Mouse (Mus musculus) kidney, postnatal 36 days (tissue): ENCODE results near the gene AB124611.
"Not testable (repeated sequence)": the region's sequence is repeated elsewhere in the genome, so short reads cannot be mapped to it uniquely, and the experiment has no call there.

Source experiments
- DNase-seq, 2 experiments: peaks; one replicate each; pipeline ENCODE4 v3.0.0; 2021 to 2022; ENCODE audit warnings: mixed read lengths in 2 of 2

The AB124611 gene

DNA sequence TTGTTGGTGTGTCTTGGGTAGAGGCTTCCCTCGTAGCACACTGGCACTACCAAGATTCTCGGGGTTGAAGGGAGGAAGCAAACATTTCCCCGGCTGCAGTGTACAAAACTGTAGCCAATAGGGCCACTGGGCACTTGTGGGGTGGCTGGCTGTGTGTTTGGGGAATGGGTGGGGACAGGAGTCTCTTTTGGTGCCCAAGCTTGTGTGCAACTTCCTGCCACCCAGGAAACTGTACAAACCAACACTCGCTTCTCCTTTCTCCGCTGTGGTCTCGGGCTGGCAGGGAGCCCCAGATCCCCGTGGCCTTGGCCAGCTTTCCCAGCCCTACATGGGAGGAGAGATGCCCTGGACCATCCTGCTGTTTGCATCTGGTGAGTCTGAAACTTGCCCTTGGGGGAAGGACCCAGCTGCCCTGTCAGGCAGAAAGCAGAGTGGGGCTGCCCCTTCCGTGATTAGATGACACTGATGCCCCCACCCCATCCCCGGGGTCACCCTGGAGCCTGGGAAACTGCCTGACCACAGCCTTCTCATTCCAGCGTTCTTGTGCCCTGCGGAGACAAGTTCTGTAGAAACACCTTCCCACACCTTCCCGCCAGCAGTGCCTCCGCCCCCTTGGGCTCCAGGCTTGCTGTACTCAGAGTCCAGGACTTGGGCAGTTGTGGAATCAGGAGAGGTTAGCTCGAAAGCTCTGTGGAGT lies at the start of gene AB124611:
TSS of gene AB124611 (plus strand) at position 240 of the 697 bp plus-strand sequence.
- peak; percentile 16 to 23 for DNase-seq

DNA sequence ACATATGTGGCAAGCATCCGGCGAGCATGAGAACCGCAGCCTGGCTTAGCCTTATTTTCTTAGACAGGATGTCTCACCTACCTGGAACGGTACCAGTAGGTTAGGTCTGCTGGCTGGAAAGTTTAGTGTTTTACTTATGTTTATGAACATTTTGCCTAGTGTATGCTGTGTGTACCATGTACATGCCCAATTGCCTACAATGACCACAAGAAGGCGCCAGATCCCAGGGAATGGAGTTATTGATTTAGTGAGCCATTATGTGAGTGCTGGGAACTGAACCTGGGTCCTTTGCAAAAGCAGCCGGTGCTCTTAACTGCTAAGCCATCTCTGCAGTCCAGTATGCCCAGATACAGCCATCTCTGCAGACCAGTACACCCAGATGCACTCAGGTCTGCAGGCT lies 48.3 kb upstream of the AB124611 start:
- no peak for DNase-seq

DNA sequence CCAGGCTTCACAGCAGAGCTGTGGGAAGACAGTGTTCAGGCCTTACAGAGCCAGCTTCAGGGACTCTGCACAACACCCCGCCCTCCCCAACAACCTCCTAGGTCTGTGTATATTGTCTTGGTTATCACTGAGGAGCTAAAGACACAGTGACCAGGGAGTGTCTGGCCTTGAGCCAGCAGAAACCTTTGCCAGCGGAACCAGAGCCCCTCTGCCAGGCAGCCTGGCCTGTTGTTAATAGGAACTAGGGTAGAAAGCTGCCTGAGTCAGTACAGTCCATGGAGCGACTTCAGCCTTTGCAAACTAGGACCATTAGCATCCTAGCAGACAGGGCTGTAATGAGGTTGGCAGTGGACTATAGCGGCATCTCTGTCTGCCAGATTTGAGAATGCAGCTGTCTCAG lies 41.9 kb upstream of the AB124611 start:
- DNase-seq: no peak

DNA sequence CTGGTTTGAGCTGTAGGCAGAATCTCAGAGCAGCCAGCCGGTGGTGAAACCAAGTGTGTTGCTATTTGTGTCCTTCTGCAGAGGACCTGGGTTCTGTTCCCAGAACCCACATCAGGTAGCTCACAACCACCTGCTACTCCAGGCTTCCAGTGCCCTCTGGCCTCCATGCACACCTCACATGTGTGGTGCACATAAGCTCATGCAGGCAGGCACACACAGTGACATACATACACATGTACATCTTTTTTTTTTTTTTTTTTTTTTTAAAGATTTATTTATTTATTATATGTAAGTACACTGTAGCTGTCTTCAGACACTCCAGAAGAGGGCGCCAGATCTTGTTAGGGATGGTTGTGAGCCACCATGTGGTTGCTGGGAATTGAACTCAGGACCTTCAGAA lies 37.7 kb upstream of the AB124611 start:
- not testable (repeated sequence) for DNase-seq

DNA sequence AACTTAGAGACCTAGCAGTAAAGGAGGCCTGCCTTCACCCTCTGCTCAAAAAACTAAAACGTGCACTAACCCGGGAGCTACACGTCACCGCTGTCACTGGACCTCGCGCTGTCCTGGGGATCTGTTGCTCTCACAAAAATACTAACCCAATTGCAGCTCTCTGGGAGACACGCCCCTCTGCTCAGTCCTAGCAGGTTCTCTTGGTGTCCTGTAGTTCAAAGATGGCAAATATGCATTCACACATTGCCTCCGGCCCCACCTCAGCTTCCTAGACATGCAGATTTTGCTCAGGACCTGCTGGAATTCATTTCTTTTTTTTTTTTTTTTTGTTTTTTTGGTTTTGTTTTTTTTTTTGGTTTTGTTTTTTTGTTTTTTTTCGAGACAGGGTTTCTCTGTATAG lies 35.3 kb upstream of the AB124611 start:
- no peak for DNase-seq

DNA sequence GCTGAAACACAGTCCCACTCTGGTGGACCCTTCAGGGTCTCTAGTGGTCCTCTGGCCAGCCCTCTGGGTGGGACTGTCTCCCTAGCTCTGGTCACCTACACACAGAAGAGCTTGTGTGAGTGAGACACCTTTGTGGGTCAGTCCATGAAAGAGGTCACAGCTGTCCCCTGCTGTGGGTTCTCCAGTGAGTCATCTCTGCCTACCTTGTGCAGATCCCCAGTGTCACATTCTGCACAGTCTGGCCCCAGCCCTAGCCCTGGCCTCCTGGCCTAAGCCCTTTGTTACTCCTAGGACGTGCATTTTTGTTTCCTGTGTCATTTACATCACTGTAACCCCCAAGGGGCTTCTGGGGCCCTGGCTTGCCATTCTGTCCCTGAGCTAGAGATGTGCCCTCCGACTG lies 32.1 kb upstream of the AB124611 start:
- DNase-seq: no peak

DNA sequence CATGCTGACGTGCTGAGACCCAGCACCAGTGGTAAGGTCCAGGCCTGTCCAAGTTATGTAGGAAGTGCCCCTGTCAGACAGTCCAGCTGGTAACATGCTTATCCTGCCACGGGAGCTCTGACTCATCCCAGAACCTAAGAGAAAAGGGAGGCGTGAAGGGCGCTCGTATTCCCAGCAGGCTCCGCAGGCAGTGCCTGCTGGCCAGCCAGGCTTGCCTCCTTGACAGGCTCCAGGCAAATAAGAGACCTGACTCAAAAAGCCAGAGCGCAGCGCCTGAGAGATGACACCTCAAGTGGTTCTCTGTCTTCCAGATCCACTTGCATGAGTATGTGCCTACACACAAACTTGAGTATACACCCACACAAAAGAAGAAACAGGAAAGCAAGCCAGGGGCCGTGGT lies 31.2 kb upstream of the AB124611 start:
- no peak for DNase-seq

DNA sequence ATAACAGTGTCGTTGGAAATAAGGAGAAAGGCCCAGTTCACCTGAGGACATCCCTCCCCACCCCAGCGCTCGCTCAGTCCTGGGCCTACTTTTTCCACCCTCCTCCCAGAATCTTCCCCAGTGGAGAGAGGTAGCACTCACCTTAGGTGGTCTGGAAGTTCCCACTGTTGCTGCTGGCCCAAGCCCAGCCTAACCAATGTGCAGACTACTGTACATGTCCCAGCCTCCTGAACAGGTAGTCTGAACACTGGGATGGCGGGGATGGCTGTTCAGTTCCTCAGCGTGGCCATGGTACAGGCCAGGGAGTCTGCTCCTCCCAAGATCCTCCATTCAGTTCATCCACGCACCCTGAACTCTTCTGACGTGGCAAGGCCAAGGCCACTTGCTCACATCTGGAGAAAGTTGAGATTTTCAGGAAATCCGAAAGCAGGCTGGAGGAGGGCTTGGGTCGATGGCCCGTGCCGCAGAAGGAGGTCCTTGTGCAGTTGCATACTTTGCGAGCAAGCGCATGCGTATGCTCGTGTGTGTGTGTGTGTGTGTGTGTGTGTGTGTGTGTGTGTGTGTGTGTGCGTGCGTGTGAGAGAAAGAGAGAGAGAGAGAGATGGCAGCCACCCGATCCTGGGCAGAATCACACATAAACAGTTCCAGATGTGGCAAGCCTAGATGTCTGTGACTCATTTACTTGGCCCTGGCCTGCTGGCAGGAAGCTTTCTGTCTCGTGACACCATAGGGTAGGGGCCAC lies 29.5 kb upstream of the AB124611 start:
- DNase-seq: peak in 1 of 2 experiments; percentile 44

DNA sequence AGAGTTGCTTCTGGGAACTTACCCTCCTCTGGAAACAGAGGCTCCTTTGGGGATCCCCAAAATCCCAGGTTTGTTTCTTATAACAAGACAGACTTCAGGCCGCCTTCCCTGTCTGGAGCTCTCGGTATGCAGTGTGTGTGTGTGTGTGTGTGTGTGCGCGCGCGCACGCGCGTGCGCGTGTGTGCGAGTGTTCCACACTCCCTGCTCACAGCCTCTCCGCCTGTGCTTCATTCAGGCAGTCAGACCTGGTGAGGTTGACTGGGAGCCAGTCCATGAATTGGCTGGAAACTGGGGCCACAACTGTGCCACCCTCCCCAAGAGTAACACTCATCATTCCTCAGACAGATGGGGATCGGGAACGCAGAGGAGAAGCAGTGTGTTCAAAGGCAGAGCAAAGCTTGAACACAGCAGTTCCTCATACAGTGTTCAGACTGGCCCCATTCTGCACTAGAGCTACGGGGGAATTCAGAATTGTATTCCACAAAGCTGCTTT lies 28.9 kb upstream of the AB124611 start:
- no peak for DNase-seq

DNA sequence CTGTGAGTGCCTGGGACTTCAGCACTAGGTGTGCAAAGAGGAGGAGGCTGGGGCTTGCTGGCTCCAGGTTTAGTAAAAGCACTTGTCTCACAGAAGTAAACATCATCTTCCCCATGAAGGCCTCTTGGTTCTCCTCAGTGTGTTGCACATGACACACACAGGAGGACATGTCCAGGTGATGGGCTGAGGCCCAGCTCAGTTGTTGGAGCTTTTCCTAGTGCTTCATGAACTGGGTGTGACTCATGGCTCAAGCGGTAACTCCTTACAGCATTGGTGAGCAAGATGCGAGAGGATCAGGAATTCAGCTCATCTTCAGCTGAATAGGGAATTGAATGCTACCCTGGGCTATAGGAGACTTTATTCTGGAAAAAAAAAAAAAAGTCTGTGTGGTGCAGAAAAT lies 28.3 kb upstream of the AB124611 start:
- no peak for DNase-seq

DNA sequence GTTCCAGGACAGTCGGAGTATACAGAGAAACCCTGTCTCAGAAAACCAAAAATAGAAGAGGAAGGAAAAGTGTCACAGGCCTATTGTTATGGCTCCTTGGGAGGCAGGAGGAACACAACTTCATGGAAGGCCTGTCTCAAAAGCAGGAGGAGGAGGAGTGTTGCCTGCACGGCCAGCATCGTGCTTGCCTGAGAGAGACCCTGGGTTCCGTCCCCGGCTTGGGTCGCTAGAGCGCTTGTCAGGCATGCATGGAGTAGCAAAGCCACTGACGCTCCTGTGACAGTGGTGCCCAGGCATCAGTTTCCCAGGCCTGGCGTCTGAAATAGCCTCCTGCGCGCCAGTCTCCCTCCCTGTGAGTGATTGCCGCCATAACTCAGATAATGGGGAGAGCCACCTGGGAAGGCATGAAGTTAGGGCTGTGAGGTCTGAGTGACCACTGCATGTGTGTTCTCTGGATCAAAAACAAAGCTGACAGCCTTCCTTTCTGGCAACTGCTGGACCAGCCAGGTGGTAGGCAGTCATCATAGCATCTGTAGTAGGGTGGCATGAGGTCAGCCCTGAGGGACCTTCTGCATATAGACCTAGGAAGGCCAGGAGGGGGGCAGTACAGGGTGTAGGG lies 27.6 kb upstream of the AB124611 start:
- no peak for DNase-seq

DNA sequence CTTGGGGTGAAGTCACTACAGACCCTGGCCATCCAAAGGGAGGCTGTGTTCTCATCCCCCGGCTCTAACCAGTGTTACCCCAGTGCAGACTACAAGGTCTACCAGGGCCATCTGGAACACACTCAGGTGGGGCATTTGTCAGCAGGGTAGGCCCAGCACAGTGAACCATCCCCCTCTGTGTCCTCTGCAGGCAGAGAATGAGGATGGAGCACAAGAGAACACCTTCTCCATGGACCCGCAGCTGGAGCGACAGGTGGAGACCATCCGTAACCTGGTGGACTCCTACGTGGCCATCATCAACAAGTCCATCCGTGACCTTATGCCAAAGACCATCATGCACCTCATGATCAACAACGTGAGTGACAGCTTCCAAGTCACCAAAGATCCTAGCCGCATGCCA lies 22.6 kb upstream of the AB124611 start:
- DNase-seq: no peak

DNA sequence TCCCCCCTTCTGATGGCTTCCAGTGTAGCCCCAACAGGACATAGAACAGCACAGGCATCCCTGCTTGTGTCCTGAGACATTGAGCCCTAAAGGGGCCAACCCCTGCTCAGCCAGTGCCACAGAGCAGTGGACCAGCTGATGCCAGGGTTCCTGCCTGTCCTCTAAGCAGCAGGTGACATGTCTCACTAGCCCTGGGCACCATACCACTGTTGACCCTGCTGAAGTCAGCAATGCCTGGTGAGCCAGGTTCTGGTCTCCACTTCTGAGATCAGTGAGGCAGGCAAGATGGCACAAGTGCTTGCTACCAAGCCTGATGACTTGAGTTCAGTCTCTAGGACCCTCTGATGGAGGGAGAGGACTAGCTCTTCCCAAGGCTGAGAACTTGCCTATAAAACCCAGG lies 20.2 kb upstream of the AB124611 start:
- DNase-seq: no peak

DNA sequence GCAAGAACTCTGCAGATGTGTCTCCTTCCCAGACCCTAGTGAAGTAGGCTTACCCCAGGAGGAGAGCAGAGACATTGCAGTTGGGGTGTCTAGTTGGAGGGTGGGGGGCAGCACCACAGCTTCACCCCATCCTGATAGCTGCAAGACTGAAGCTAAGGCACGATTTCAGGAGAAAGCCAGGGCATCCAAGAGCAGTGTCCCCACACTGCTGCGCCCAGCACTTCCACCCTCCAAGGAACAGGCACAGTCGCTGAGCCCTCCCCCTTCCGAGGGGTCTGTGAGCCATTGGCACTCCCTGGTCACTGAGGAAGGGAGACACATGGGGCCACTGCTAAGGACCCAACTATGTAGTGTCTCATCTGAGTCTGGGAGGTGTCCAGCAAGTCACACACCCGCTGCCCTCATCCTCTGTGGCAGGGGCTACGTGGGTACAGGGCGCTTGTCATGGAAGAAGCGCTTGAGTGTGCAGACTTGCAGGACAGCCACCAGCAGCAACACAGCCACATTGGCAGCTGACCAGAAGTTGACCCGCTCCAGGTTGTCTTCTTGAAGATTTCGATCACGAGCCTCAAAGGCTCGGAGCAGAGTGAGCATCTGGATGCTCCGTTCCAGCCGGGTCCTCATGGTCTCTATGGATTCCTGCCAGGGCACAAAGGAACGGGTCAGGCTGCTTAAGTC lies 18.1 kb upstream of the AB124611 start:
- DNase-seq: peak in 1 of 2 experiments; percentile 25

DNA sequence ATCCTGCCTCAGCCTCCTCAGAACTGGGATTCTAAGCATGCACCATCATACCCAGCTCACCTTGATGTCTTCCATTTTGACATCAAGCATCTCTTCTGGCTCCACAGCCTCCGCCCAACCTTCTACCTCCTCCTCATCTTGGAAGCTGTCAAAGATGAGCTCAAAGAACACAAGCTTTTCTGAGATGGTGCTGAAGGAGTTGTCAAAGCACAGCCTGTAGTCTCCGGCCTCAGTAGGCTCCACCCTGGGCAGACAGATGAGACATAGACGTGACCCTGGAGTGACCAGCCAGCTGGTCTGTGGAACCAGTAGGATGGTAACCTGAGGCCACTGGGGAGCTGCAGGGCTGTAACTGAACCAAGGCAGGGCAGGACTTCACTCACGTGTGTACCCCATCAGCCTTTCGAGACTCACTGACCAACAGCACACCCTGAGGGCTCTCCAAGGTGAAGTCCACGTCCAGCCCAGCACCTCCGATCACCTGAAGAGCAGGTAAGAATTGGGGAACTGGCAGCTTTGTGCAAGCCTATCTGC lies 17.0 kb upstream of the AB124611 start:
- no peak for DNase-seq

DNA sequence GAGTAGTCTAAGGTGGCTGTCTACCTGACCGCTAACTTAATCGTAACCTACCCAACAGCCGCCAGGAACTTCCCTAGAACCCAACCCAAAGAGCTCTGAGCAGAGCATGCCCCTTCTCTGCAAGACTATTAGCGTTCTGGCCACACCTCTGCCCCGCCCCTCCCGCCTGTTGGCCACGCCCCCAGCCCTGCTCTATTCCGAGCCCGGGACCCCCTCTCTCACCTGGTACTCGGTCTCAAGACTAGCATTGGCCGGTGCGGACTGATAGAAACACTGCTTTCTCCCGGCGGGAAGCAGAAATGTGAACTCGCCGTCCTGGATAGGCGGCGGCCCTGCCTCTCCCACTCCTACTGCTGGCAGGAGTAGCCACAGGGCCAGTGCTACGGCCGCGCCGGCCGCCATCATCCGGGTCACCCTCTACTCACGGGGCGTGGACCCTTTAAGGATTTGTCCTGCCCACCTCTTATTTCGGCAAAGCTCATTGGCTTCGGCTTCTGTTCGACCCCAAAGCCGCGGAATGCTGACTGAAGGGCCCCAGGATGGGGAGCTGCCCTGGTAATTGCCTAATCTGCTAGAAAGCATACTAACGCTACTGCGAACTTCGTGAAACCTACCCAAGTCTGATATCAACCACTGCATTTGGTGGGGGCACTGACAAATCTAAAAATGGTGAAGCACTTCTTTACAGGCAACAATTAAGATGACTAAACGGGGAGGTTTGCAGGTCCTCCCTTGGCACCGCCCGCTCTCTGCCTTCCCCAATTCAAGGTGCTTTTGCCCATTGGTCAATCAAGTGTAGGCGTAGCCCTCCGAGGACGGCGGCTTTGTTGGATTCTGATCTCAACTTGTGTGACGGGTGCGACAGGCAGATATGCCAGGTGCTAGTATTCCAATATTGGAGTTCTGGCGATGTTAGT lies 15.9 kb upstream of the AB124611 start, which contains the start of gene Tmed1:
TSS of gene Tmed1 (minus strand) at position 481 of the 917 bp plus-strand sequence.
- DNase-seq: peak; percentile 97

DNA sequence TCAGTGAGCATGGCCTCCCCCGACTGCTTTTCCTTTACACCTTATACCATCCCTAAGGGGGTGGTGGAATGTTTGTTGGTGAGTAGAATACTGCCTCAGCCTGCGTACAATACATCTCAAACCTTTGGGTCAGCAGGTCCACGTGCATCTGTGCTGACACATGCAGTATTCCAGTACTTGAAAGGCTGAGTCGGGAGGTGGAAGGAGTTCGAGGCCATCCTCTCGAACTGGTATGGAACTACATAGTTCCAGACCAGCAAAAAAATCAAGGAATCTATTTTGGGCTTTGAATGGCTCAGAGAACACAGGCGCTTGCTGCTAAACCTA lies 15.3 kb upstream of the AB124611 start:
- DNase-seq: no peak

DNA sequence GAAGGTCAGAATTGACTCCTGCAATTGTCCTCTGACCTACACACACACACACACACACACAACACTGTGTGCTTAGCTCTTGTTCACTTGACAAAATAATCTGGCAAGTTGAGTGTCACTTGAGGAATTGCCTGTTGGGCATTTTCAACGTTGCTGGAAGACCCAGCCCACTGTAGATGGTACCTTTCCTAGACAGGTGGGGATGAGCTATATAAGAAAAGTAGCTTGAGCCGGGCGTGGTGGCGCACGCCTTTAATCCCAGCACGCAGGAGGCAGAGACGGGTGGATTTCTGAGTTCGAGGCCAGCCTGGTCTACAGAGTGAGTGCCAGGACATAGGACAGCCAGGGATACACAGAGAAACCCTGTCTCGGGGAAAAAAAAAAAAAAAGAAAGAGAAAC lies 14.9 kb upstream of the AB124611 start:
- DNase-seq: no peak

DNA sequence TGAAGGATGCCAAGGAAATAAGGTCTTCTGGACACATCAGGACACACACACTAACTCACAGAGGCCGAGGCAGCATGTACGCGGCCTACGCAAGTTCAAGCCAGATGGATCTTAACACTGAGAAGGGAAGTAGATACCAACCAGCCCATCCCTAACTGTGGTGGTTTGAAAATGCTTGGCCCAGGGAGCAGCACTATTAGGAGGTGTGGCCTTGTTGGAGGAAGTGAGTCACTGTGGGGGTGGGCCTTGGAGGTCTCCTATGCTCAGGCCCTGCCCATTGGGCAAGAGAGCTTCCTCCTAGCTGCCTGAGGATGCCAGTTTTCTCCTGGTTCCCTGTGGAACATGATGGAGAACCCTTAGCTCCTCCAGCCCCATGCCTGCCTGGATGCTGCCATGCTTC lies 12.5 kb upstream of the AB124611 start:
- no peak for DNase-seq

DNA sequence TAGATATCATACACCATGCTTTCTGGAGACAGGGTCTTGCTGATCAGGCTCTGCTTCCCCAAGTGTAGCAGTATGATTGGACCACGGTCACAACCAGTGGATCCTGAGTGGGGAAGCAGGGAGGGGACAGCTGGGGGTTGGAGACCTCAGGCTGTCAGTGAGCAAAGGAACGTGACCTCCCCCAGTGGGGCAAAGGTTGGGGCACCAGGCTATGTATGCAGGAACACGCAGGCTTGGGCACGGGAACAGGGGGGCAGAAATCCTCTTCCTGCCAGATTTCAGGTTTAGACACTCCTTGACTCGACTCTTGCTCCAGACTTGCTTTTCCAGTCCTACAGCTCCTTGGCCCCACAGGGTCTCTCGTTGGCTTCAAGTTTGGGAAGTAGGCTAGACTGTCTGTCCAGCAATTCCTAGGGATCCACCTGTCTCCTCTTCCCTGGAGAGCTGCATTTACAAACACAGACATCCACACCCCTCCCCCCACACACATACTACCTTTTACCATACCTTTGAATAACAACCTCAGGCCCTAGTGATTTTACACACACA lies 8.0 kb upstream of the AB124611 start:
- DNase-seq: no peak

DNA sequence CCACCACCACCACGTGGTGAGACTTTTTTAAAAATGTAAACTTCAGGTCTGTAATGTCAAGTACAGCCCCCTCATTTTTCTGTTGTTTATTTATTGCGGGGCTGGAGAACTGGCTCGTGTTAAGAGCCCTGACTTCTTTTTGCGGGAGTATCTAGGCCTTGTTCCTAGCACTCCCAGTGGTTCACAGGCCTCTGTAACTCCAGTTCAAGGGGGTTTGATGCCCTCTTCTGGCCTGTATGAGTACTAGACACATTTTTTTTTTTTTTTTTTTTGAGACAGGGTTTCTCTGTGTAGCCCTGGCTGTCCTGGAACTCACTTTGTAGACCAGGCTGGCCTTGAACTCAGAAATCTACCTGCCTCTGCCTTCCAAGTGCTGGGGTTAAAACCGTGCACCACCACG lies 7.3 kb upstream of the AB124611 start:
- not testable (repeated sequence) for DNase-seq
